Mouse (Mus musculus) kidney, adult 2 months (tissue): Measurements from ENCODE around the gene Zfp952.
"Not testable (repeated sequence)": the region's sequence is repeated elsewhere in the genome, so short reads cannot be mapped to it uniquely, and the experiment has no call there.

ENCODE experiments used
- CTCF ChIP-seq: fragments of 200-500 bp; conservative IDR thresholded peaks from 2 replicates; pipeline ENCODE4 v1.5.1; 2011; ENCODE audit warnings: low read depth, mild to moderate bottlenecking, control low read depth, low read length, moderate library complexity, mixed read lengths; ENCODE audit not compliant: insufficient read depth, insufficient read length
- POLR2A ChIP-seq: fragments of 200-500 bp; IDR thresholded peaks from one replicate; pipeline ENCODE4 v1.6.1; 2011; ENCODE audit warnings: low read depth, low read length, control low read depth

GRCm38 (mm10) chr17:33020434-33020833 lies 27.5 kb downstream of the Zfp952 start:
- TF ChIP-seq CTCF, POLR2A: not testable (repeated sequence)
